Mouse (Mus musculus) neutrophil, adult 59 days (primary cell): ENCODE data around the gene Pcf11. TPM values are rescaled to one million over a fixed set of nuclear protein-coding genes. Genes with fewer than 3 reads are reported as not detected.

ENCODE experiments used
- total RNA-seq, 2 experiments: library from RNA; stranded (reverse); gene quantifications; 1 replicate in 1 of 2; 2 replicates in 1 of 2; pipeline ENCODE4 v1.2.4; 2023

Gene Pcf11
- 100 to 1,000 TPM; 148 to 167 TPM for total RNA-seq

DNA sequence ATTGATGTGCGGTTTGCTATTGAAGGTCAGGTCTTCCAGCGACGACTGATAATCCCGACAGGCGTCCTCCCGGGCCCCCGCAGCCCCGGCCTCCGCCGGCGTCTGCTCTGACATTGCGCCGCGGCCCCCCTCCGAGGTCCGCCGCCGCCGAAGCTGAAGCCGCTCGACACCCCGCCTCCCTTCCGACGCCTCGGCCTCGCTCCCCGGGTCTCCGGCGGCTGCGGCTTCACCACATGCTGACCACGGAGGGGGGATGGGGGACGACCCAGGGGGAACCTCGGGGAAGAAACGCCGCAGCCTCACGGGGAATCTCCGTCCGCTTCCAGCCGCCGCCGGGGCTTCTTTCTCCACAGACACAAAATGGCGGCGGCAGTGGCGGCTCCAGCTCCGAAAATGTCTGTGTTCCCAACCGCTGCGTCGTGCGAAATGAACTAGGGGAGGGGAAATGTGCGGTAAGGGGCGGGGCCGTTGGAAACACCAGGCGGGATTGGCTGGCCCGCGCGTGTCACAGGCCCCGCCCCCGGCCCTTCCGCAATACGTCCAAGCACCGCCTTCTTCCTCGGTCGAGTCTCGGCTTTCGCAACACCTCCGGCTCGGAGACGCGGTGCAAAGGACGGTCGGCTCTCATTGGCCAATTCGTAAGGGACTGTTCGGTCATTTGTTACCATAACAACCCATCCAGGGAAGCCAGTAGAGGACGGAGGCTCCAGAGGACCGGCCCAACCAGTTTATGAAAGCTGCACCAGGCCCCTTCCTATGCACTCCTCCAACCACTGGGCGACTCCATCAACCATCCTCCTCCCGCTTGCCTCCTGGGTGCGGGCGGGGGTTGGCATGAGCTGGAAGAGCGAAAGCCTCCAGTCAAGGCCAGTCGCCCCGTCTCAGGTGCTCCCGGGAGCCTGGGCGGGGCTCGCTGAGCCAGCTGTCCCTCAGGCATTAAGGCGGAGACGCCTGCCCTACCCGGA, at the start of gene Pcf11:
TSS of gene Pcf11 (minus strand) at position 428 of the 965 bp plus-strand sequence.

DNA sequence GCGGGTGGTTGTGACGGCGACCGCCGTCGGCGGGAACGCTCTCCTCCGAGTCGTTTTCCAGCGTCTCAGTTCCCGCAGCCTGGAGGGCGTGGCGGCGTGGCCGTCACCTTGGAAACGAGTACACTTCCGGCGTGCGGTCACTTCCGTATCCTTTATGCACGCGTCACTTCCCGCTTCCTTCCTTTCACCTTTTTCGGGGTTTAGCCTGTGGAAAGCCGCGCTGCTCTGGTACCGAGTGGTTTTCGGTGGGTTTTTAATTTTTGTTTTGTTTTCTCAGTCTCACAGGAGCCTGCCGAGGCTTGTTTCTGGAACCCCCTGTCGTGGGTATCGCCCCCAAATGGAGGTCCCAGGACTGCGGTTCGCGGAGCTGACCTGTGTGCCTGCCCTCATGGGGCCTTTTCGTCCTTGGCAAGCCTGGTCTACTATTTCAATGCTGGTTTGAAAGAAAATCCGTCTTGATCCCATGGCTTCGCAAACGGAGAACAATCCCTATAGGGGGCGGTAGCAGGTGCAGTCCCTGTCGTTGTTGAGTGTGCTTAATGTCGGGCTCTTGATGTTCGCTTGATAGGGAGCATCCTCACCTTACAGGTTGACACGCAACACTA, 32.6 kb downstream of the Pcf11 start, which contains the start of gene Ankrd42:
TSS of gene Ankrd42 (minus strand) at position 122 of the 605 bp plus-strand sequence.

Other genes with a start within 250 kb of the Pcf11 start
- 1 to 10 TPM; 4.7 to 4.9 TPM for gene Ccdc90b, start 108.8 kb downstream of the Pcf11 start, total RNA-seq
- under 1 TPM; 0.37 to 0.91 TPM for gene Ankrd42, start 32.8 kb downstream of the Pcf11 start, total RNA-seq
- 1 to 10 TPM in 1 of 2 experiments, under 1 TPM in 1; 0.40 to 1.5 TPM for gene Rab30, start 71.7 kb upstream of the Pcf11 start, total RNA-seq
- 1 to 10 TPM; 4.4 to 6.4 TPM for gene Ddias, start 204.3 kb upstream of the Pcf11 start, total RNA-seq
- 10 to 100 TPM; 30.8 to 38.8 TPM for gene Prcp, start 204.5 kb upstream of the Pcf11 start, total RNA-seq